Mouse (Mus musculus) left cerebral cortex, postnatal 4 days (tissue): ENCODE data around the gene Morn1. TPM values are rescaled to one million over a fixed set of nuclear protein-coding genes. Genes with fewer than 3 reads are reported as not detected.

Experiments used
- DNase-seq: peaks from one replicate; pipeline ENCODE4 v3.0.0-alpha.2; 2022
- intact Hi-C: fragments of 180-260 bp; cut with DNase I; formaldehyde crosslinking; loops from one replicate; pipeline ENCODE4 v1.15.1; 2025
- total RNA-seq, 2 experiments: library from RNA; stranded (reverse); gene quantifications; 2 replicates each; pipeline ENCODE4 v1.2.3; 2021

Morn1 gene
- total RNA-seq, 2 experiments from 2014 or later, result 11.0 to 12.9 TPM

DNA sequence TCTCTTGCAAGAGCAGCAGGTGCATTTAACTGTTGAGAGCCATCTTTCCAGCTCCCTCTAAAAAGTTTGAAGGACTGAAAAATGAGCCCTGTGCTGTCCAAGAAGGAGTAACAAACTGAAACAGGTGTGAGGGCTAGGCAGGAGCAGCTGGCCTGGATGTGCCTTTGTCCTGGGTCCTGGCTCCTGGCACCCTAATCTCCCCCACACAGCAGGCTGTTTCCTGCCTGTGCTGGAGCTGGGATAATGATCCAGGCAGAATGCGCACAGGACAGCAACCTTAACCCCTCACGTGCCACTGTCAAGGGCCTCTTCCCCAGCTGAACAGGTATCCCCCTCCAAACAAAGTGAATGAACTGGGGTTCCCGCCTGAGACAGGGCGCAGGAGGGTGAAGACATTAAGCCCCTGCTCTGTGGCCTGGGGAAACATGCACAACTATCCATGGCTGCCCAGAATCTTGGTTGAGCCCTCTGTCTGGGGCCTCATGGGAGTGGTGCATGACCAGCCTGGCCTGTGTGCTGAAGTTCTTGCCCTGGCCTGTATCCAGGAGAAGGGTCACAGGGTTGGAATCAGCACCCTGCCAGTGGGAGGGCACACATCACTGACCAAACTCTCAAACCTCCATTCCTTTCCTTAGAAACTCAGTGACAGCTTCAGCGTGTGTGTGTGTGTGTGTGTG, 49.7 kb downstream of the Morn1 start:
- no peak for DNase-seq
- intact Hi-C loops, result no loop called here

DNA sequence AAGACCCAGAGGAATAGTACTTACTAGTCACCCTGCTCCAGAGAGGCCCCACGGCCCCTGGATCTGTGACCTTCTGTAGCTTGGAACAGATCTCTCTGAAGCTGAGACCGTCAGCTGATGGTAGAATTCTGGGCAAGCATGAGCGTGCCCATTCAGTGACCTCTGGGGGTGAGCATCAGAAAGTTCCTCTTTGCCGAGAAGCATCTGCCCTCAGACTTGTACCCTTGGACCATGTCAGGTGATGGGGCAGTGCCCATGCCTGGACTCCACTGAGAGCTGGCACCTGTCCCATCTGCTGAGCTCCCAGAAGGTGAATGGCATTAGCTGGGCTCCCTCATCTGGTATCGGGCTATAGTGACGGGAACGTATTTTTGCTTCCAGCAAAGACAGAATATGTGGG, 51.5 kb downstream of the Morn1 start:
- peak; percentile 45 for DNase-seq
- intact Hi-C loops, result no loop called here

DNA sequence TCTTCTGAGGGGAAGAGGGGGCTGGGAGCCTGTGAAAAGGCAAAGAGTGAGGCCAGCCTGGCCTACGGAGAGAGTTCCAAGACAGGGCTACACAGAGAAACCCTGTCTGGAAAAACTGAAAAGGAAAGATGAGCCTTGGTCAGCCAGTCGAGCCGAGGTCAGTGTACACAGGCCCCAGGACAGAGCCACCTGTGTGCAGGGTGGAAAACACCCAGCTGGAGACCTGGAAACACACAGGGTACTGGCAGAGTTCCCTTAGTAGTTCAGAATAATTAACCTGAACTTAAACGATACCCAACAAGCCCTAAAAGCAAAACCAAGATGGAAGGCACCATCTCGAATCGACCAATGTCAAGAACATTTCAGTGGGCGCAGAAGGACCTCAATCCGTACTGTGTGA, 52.1 kb downstream of the Morn1 start:
- intact Hi-C loops, result no loop called here
- no peak for DNase-seq

DNA sequence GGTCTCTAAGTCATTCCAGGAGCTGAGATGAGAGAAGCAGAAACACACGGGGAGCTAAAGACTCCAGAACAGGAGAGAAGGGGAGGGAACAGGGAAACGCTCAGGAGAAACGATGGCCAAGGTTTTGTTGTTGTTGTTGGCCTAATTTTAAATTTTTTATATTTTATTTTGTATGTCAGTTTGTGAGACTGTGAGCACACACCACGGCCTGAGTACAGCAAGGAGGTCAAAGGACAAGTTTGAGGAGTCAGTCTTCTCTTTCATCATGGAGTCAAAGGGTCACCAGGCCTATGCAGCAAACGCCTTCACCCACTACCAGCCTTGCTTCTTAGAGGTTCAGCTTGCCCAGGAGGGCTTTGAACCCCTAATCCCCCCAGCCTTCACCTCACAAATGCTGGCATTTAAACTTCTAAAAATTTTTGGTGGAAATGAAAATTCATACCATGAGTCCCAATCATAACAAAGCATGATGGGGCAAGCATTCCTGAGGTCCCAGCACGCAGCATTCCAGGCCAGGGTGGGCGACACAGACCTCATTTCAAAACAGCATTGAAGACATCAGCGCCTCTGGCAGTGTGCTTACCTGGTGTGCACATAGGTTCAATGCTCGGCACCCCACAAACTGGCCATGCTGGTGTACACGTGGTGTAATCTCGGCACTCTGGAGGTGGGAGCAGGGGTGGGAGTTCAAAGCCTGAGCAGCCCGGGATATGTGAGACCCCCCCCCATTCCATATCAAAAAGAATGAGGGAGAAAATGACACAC, 53.1 kb downstream of the Morn1 start:
- DNase-seq, result no peak
- intact Hi-C loops, result no loop called here

DNA sequence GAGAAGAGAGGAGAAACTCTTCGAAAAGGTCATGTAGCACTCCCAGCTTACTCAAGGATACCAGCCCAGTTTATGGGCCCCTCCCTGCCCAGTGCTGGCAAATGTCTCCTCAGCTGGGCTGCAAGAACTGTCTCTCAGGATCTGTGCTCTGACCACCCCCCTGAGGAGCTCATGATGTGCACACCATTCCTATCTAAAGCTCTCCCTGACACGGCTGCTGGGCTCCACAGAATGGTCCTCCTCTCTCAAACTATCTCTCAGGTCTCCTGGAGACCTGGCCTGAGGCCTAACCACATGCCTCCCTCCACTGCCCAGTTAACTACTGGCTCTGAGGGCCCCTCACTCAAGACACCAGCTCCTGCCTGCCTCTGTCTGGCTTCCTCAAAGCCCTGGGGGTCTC, 53.8 kb downstream of the Morn1 start:
- no peak for DNase-seq
- intact Hi-C loops, result no loop called here

DNA sequence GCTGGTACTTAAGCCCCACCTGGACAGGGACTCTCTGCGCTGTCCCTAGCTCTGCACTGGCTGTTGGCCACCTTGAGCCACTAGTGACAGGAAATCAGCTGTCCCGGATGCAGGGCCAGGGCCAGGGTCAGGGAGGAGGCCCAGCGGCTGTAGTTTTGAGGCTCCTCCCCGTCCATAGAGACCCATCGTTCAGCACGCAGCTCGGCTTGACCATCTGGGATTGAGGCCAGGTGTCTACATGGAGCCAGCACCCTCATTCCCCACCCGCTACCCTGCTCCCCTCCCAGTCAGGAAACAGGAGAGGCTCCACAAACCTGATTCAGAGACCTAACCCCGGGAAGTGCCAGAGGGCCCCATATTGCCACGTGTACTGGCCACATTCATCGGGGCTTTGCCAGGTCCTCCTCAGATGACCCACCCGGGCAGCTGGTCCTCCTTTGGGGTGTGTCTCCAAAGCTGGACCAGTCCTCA, 54.5 kb downstream of the Morn1 start:
- DNase-seq, result no peak
- intact Hi-C loops, result no loop called here

DNA sequence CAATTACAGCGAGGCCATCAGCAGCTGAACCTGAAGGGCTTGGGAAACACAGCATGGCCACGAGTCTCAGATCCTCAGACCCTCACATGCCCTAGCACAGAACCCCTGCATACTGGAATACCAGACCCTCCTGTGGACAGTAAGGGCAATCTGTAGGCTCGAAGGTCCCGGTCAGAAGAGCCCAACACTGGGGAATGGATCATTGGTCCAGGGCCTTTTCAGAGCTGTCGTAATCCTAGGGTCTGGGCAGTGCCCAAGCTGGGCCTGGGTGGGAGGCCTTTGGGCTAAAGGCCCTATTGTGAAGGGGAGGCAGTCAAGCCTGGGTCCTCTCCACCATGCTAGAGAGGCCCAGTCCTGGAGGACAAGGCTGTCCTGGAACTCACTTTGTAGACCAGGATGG, 56.5 kb downstream of the Morn1 start:
- intact Hi-C loops, result no loop called here
- no peak for DNase-seq

DNA sequence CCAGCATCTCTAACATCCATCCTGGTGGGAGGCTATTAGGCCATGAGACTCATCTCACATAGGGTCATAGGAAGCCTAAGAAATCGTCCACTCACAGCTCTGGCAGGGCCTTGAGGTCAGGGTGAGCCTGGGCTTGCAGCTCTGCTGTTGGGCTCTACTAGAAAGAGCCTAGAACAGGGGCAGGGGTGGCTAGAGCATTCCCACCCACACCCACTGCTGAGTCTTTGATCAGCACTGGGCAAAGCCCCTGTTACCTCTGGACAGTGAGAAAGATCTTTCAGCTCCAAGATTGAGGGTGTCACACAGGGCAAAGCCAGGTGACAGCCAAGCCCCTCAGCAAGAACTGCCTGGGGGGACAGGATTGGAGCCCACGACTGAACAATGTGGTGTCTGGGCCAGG, 57.0 kb downstream of the Morn1 start:
- no peak for DNase-seq
- intact Hi-C loops, result no loop called here

DNA sequence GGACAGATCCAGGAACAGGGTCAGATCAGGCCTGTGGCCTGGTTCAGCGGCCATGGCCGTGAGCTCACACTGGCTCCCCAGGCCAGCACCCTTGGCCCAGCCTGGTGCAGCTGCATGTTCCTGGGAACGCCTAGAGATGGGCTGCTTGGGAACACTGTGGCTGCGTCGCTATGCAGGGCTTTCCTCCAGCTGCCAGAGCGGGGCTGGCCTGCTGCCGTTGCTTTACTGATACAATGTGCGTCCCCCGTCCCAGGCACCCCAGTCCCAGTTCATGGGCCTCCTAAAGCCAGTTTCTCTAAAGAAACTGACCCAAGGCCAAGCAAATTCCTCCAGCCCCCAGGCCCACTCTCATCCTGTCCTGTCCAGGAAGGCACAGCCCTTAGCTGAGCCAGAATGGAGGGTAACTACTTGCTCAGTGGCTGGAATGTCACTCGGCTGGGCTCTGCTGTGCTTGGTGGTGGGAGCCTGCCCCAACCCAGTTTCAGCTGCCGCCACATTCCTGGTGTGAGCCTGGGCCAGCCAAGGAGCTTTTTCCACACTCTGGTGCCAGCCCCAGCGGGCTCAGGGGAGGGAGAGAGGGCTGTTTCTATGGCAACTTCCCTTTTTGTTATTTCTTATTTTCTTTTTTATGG, 57.6 kb downstream of the Morn1 start:
- DNase-seq, result peak; percentile 76
- intact Hi-C loops, result no loop called here

DNA sequence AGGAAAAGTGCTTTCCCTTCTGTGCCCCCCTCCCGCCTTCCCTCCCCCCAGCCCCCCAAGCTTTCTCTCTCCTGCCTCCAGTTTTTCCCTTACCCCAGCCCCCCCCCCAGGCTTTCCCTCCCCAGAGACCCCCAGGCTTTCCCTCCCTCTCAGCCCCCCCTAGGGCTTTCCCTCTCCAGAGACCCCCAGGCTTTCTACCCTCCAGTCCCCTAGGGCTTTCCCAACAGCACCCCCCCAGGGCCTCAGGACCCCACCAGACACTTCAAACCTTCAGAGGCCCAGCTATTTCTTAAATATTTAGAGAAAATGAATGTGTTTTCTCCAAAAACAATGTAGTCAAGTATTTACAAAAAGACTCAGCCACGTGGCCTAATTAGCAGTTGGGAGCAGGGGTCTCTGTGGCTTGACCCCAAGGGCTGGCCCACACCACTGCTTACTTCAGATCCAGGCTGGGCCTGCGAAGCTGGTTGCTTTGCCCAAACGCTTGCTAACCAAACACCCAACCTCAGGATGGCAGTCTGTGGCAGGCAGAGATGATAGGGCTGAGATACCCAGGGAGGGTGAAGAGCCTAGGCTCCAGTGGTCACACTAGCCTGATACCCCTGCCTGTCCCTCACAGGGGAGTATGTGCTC, 58.3 kb downstream of the Morn1 start:
- intact Hi-C loops, result no loop called here

DNA sequence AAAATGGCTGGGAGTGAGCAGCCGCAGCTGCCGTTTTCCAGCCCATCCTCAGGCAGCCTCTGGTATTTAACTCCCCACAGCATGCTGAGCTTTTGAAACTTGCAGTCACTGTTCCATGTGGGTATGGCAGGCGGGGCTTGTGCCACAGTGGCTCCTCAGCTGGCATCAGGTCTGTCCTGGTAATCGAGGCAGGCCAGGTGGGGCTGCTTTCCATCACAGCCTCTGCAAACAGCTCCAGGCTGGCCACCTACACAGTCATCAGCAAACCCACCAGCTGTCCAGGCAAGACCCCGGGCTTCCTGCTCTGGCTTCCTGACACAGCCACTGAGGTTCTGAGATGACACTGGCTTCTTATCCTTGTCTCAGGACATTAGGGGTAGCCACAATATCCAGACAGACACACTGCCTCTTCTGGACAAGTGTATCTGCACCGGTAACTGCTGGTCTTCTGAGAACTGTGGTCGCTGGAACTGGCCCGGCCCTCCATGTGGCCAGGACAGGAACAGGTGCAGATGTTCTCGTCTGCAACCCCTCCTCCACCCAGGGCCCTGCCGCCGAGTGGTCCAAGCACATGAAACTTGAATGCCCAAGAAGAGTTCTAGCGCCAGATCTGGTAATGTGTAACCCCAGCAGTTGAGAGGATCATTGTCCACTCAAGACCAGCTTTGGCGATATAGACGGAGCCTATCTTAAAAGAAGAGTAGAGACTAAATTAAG, 59.9 kb downstream of the Morn1 start:
- DNase-seq, result no peak
- intact Hi-C loops, result no loop called here

More for the DNA sequence above, 58.3 kb downstream of the Morn1 start:
- DNase-seq, result no peak

DNA sequence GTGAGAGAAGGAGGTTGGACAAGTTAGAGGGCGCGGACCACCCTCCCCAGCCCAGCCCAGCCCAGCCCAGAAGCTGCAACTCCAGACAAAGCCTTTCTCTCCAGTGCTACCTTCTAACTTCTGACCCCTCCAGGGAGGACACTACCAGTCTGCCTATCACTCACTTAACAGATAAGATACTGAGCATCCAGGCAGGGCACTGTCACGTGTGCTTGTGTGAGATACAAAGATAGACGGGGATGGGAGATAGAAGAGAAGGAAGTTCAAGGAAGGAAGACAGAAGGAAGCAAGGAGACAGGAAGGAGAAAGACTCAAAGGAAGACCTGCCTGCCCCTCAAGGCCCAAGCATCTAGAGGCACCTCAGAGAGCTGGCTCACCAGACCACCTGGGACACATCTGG, 62.1 kb downstream of the Morn1 start:
- intact Hi-C loops, result no loop called here
- no peak for DNase-seq

DNA sequence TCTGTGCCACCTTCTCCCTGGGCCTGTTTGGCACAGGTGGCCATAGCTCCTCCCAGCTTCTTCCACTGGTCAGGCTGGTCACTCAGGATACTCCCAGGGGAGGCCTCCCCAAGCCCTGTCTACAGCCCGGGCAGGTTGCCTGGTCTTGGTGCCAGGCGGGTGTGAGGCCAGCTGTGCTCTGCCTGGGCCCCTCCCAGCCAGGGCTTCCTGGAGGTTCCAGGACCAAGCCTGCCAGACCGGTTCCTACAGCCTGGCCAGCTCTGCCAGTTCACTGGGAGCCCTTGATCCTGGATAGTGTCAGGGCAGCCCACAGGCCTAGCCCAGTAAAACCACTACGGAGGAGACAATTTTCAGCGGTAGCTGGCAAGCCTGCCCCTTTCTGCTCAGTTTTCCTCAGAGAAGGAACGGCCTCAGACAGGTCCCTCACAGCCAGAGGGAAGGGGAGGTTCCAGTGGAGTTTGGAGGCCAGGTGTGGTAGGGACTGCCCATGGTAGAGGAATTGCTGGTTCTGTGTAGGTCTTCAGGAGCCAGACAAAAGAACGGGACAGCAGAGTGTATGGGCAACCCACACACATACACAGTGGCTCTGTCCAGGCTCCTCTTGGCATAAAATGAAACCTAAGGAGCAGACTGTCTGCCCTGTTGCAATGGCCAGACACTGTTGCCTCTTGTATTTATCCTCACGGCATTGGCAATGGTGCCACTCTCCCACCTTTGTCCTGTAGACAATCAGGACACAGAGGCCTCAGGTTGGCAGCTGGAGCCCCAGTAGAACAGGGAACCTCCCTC, 62.7 kb downstream of the Morn1 start:
- intact Hi-C loops, result no loop called here
- DNase-seq, result peak; percentile 56

DNA sequence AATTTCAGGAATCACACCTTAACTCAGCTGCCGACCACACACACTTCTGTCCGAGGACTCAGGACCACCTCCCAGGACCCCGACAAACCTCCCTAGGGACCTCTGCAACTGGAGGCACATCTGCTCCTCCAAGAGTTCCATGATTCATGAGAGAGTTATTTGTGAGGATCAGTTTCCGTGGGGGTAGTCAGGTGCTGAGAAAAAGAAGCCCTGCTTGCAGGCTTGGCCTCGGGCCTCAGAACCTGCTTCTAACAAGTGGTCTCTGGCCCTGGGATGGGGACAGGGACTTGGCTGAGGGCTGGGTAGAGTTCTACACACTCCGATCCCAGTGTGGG, 63.5 kb downstream of the Morn1 start:
- intact Hi-C loops, result loop anchor here (5.0 kb wide), 1 partner anchor 67 kb away; no protein-coding TSS in a partner anchor
- no peak for DNase-seq

DNA sequence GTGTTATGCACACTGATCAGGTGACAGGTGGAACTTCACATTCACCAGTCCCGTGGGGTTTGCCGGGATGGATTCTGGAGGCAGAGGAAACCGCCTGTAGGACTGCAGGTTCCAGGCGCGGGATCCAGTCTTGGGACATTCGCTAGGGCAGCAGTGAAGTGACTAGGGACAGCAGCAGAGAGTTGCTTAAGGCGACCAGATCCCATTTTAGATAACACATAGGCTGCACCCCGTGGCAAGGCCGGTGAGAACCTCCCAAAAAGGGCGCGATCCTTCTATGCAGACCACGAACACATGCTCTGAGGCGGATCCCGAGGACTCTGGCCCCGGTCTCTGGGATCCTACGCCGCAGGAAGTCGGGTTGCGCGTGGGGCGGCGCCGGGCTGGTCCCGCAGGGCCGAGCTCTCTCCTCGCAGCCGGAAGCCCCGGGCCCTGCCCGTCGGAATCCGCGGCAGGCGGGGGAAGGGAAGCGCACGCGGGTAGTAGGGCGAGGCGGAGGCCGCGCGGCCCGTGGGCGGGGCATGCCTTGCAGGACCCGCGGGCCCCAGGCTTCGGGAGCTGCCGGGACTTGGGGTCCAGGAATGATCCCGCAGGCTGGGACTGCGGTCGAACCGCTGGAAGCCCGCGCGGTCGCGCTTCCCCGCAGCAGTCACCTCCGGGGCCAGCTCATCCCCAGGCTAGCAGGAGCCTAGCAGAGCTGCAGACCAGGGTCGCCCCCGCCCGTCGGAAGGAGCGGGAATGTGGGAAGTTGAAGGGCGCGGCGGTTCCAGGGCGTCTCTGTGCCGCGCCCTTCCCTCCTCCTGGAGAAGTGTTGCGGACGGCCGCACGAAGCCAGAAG, 64.1 kb downstream of the Morn1 start:
- peak; percentile 51 for DNase-seq
- intact Hi-C loops, result loop anchor here (5.0 kb wide), 1 partner anchor 67 kb away; no protein-coding TSS in a partner anchor

DNA sequence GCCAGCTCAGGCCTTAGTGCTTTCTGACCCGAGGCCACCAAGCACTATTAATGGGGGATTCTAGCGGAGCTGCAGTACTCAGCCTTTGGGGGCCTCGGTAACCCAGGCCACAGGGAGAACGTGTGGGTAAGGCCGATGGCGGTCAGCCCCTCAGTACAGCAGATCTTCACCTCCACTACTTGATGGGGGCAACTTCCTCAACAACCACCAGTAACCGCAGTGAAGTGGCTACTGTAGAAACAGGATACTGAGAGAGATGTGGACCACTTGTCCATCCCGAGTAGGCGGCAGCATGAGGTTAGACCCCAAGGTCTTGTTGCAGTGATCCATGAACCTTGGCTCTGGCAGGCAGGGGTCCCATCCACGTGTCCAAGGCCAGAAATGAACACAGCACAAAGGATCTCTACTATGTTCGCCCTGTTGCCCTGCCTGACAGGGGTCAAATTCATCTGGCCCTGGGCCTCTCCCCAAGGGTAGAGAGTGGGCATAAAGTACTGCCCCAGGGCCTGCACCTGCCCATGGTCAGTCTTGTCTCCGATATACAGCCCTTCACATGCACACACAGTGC, 64.9 kb downstream of the Morn1 start:
- intact Hi-C loops, result loop anchor here (5.0 kb wide), 1 partner anchor 66 kb away; no protein-coding TSS in a partner anchor
- no peak for DNase-seq

DNA sequence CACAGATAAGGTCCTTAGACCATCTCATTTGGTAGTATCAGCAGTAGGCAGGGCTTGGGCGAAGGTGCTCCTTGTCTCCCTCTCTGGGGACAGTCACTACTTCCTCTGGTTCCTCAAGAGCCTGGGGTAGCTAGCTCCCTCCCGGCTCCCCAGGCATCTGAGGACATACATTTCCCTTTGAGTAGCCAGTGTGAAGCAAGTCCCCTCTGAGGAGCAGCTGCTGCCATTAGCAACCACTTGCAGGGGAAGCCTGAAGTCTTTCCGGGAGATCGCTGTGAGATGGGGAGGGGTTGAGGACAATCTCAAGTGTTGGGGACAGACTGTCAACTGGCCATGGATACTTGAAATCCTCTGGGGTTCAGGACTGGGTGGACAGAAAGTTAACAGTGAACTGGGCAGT, 65.5 kb downstream of the Morn1 start:
- no peak for DNase-seq
- intact Hi-C loops, result loop anchor here (5.0 kb wide), 1 partner anchor 65 kb away; no protein-coding TSS in a partner anchor

DNA sequence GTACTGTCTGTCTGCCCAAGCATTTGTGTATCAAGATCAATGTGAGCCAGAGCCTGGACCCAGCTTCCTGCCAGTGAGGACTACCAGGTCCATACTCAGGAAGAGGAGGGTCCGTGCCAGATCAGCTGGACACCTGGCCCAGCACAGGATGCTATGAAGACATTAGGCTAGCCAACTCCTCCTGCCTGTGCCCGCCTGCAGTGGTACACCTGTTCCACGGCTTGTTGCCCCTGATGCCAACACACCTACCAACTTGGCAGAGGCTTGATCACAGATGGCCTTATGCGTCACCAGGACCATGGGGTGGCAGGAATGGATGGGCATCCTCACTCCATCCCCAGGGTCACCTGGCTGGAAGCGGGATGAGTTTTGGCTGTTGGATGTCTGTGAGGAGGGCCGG, 66.1 kb downstream of the Morn1 start:
- intact Hi-C loops, result loop anchor here (5.0 kb wide), 1 partner anchor 65 kb away; no protein-coding TSS in a partner anchor

More for the DNA sequence above, 66.1 kb downstream of the Morn1 start:
- DNase-seq, result peak; percentile 58
